Mouse (Mus musculus): Measurements from ENCODE around the gene Ksr1. TPM values are rescaled to one million over a fixed set of nuclear protein-coding genes. Genes with fewer than 3 reads are reported as not detected.

Ksr1 gene
- polyA plus RNA-seq, 1 experiment from 2014 or later, result 0.81 TPM

GRCm38 (mm10) chr11:79122556-79122955 is 23.7 kb downstream of the Ksr1 start:
- Histone ChIP-seq H3K4me1 (ENCODE audit: insufficient read depth) (peaks cover 29% of the 10 kb centered on the region), H3K27me3 (ENCODE audit: insufficient read depth, low read length) (no peaks in the 10 kb centered on the region), H3K9me3 (ENCODE audit: low read length) (no peaks in the 10 kb centered on the region), H3K9ac (replicated peaks) (no peak overlapping the region), H3K27ac (ENCODE audit: low read depth) (no peak overlapping the region), H3K4me2 (ENCODE audit: low read depth, low read length) (no peak overlapping the region), H3K36me3 (replicated peaks; ENCODE audit: insufficient read depth, low read length) (no peaks in the 10 kb centered on the region), H3K4me3 (ENCODE audit: low read depth, low read length) (no peak overlapping the region)
- ATAC-seq (no peak; the same call in 1 of the 2 replicates), DNase-seq (no peak)
- TF ChIP-seq EP300 (IDR thresholded peaks at IDR 0.05; ENCODE audit: low read depth) (no peak), CTCF (IDR thresholded peaks at IDR 0.05; ENCODE audit: low read depth) (no peak)
- WGBS (ENCODE audit: insufficient replicate concordance), result 39% methylated on average over 10 of the region's 10 CpGs

- no peak overlapping the region for H3K9ac ChIP-seq (replicated peaks)
- no peaks in the 10 kb centered on the region for H3K36me3 ChIP-seq (replicated peaks; ENCODE audit: insufficient read depth, low read length)
- H3K27ac ChIP-seq (ENCODE audit: low read depth), result no peak overlapping the region
- H3K9me3 ChIP-seq (ENCODE audit: low read length), result no peaks in the 10 kb centered on the region
- no peak overlapping the region for H3K4me2 ChIP-seq (ENCODE audit: low read depth, low read length)
- H3K27me3 ChIP-seq (ENCODE audit: insufficient read depth, low read length), result no peaks in the 10 kb centered on the region
- no peak; the same call in 1 of the 2 replicates for ATAC-seq
- TF ChIP-seq EP300 (IDR thresholded peaks at IDR 0.05; ENCODE audit: low read depth), result no peak
- TF ChIP-seq CTCF (IDR thresholded peaks at IDR 0.05; ENCODE audit: low read depth), result no peak
- peaks cover 25% of the 10 kb centered on the region for H3K4me1 ChIP-seq (ENCODE audit: insufficient read depth)
- no peak overlapping the region for H3K4me3 ChIP-seq (ENCODE audit: low read depth, low read length)
- DNase-seq, result peak; percentile 38
- 45% methylated on average over 3 of the region's 3 CpGs for WGBS (ENCODE audit: insufficient replicate concordance)
Measured at GRCm38 (mm10) chr11:79120087-79120486, 26.1 kb downstream of the Ksr1 start.

- TF ChIP-seq CTCF (IDR thresholded peaks at IDR 0.05; ENCODE audit: low read depth) (no peak), EP300 (IDR thresholded peaks at IDR 0.05; ENCODE audit: low read depth) (no peak)
- Histone ChIP-seq H3K4me3 (ENCODE audit: low read depth, low read length) (no peak overlapping the region), H3K27ac (ENCODE audit: low read depth) (peak overlapping the region; percentile 70), H3K9ac (replicated peaks) (no peak overlapping the region), H3K9me3 (ENCODE audit: low read length) (no peaks in the 10 kb centered on the region), H3K27me3 (ENCODE audit: insufficient read depth, low read length) (no peaks in the 10 kb centered on the region), H3K4me2 (ENCODE audit: low read depth, low read length) (peak overlapping the region; percentile 26; the same call in 1 of the 2 replicates), H3K4me1 (ENCODE audit: insufficient read depth) (peaks cover 25% of the 10 kb centered on the region), H3K36me3 (replicated peaks; ENCODE audit: insufficient read depth, low read length) (no peaks in the 10 kb centered on the region)
- DNase-seq (peak; percentile 46), ATAC-seq (peak; percentile 66)
- WGBS (ENCODE audit: insufficient replicate concordance), result 44% methylated on average over 5 of the region's 5 CpGs
Measured at GRCm38 (mm10) chr11:79118918-79119377, 27.3 kb downstream of the Ksr1 start.

GRCm38 (mm10) chr11:79116665-79117064 is 29.5 kb downstream of the Ksr1 start:
- Histone ChIP-seq H3K9ac (replicated peaks) (no peak overlapping the region), H3K4me2 (ENCODE audit: low read depth, low read length) (no peak overlapping the region), H3K4me3 (ENCODE audit: low read depth, low read length) (no peak overlapping the region), H3K9me3 (ENCODE audit: low read length) (no peaks in the 10 kb centered on the region), H3K4me1 (ENCODE audit: insufficient read depth) (peaks cover 8% of the 10 kb centered on the region), H3K36me3 (replicated peaks; ENCODE audit: insufficient read depth, low read length) (no peaks in the 10 kb centered on the region), H3K27ac (ENCODE audit: low read depth) (no peak overlapping the region), H3K27me3 (ENCODE audit: insufficient read depth, low read length) (no peaks in the 10 kb centered on the region)
- DNase-seq (no peak), ATAC-seq (no peak)
- TF ChIP-seq CTCF (IDR thresholded peaks at IDR 0.05; ENCODE audit: low read depth) (no peak), EP300 (IDR thresholded peaks at IDR 0.05; ENCODE audit: low read depth) (no peak)
- WGBS (ENCODE audit: insufficient replicate concordance), result 69% methylated on average over 9 of the region's 9 CpGs

- Histone ChIP-seq H3K27me3 (ENCODE audit: insufficient read depth, low read length) (no peaks in the 10 kb centered on the region), H3K36me3 (replicated peaks; ENCODE audit: insufficient read depth, low read length) (no peaks in the 10 kb centered on the region), H3K9ac (replicated peaks) (no peak overlapping the region), H3K4me3 (ENCODE audit: low read depth, low read length) (no peak overlapping the region), H3K9me3 (ENCODE audit: low read length) (no peaks in the 10 kb centered on the region), H3K27ac (ENCODE audit: low read depth) (no peak overlapping the region), H3K4me1 (ENCODE audit: insufficient read depth) (peaks cover 5% of the 10 kb centered on the region), H3K4me2 (ENCODE audit: low read depth, low read length) (no peak overlapping the region)
- DNase-seq (no peak), ATAC-seq (no peak)
- no peak for TF ChIP-seq CTCF (IDR thresholded peaks at IDR 0.05; ENCODE audit: low read depth)
- no peak for TF ChIP-seq EP300 (IDR thresholded peaks at IDR 0.05; ENCODE audit: low read depth)
- 57% methylated on average over 8 of the region's 8 CpGs for WGBS (ENCODE audit: insufficient replicate concordance)
Measured at GRCm38 (mm10) chr11:79115659-79116058, 30.5 kb downstream of the Ksr1 start.

GRCm38 (mm10) chr11:79114061-79114460 is 32.1 kb downstream of the Ksr1 start:
- ATAC-seq (no peak), DNase-seq (no peak)
- H3K27me3 ChIP-seq (ENCODE audit: insufficient read depth, low read length), result no peaks in the 10 kb centered on the region
- TF ChIP-seq CTCF (IDR thresholded peaks at IDR 0.05; ENCODE audit: low read depth) (no peak), EP300 (IDR thresholded peaks at IDR 0.05; ENCODE audit: low read depth) (no peak)
- H3K4me3 ChIP-seq (ENCODE audit: low read depth, low read length), result no peak overlapping the region
- no peaks in the 10 kb centered on the region for H3K36me3 ChIP-seq (replicated peaks; ENCODE audit: insufficient read depth, low read length)
- 75% methylated on average over 6 of the region's 6 CpGs for WGBS (ENCODE audit: insufficient replicate concordance)
- no peaks in the 10 kb centered on the region for H3K4me1 ChIP-seq (ENCODE audit: insufficient read depth)
- H3K9ac ChIP-seq (replicated peaks), result no peak overlapping the region
- no peaks in the 10 kb centered on the region for H3K9me3 ChIP-seq (ENCODE audit: low read length)
- H3K27ac ChIP-seq (ENCODE audit: low read depth), result no peak overlapping the region
- H3K4me2 ChIP-seq (ENCODE audit: low read depth, low read length), result no peak overlapping the region

- Histone ChIP-seq H3K9me3 (ENCODE audit: low read length) (no peaks in the 10 kb centered on the region), H3K9ac (replicated peaks) (no peak overlapping the region), H3K4me2 (ENCODE audit: low read depth, low read length) (no peak overlapping the region), H3K27me3 (ENCODE audit: insufficient read depth, low read length) (no peaks in the 10 kb centered on the region), H3K27ac (ENCODE audit: low read depth) (no peak overlapping the region), H3K4me3 (ENCODE audit: low read depth, low read length) (no peak overlapping the region), H3K4me1 (ENCODE audit: insufficient read depth) (no peaks in the 10 kb centered on the region), H3K36me3 (replicated peaks; ENCODE audit: insufficient read depth, low read length) (no peaks in the 10 kb centered on the region)
- 75% methylated on average over 4 of the region's 4 CpGs for WGBS (ENCODE audit: insufficient replicate concordance)
- TF ChIP-seq EP300 (IDR thresholded peaks at IDR 0.05; ENCODE audit: low read depth) (no peak), CTCF (IDR thresholded peaks at IDR 0.05; ENCODE audit: low read depth) (no peak)
- ATAC-seq (no peak), DNase-seq (no peak)
Measured at GRCm38 (mm10) chr11:79113397-79113796, 32.8 kb downstream of the Ksr1 start.

All from liver, postnatal 0 days (tissue).